Mouse (Mus musculus) forebrain, embryonic 15.5 days (tissue): ENCODE measurements at regions not wholly inside any gene's neighbourhood (a gene's known extent, or its start where the extent isn't known, plus 50 kb on each side); places are given as distances from the start of the nearest gene placed in this dataset.

Source experiments
- ATAC-seq: fragments of 200-750 bp; cut with Nextera tagmentation; replicated peaks from 2 replicates; pipeline ENCODE4 v1.8.0; 2017; ENCODE audit warnings: mild to moderate bottlenecking, moderate TSS enrichment, moderate library complexity
- H3K27ac ChIP-seq: fragments of 300-500 bp; sonication (generic); replicated peaks from 2 replicates; pipeline ENCODE4 v1.5.1; 2015; ENCODE audit warnings: mild to moderate bottlenecking, inconsistent platforms
- H3K27me3 ChIP-seq: fragments of 300-500 bp; sonication (generic); 2 replicates; pipeline ENCODE4 v1.6.1; 2015; ENCODE audit warnings: inconsistent platforms
- H3K36me3 ChIP-seq: fragments of 300-500 bp; sonication (generic); 2 replicates; pipeline ENCODE4 v1.6.1; 2015; ENCODE audit warnings: mild to moderate bottlenecking, inconsistent platforms
- H3K4me1 ChIP-seq: fragments of 300-500 bp; sonication (generic); 2 replicates; pipeline ENCODE4 v1.6.1; 2015; ENCODE audit warnings: inconsistent platforms
- H3K4me2 ChIP-seq: fragments of 300-500 bp; sonication (generic); replicated peaks from 2 replicates; pipeline ENCODE4 v1.6.1; 2015; ENCODE audit warnings: mild to moderate bottlenecking, inconsistent platforms
- H3K4me3 ChIP-seq: fragments of 300-500 bp; sonication (generic); 2 replicates; pipeline ENCODE4 v1.5.1; 2015; ENCODE audit warnings: mild to moderate bottlenecking, inconsistent platforms
- H3K9ac ChIP-seq: fragments of 300-500 bp; sonication (generic); replicated peaks from 2 replicates; pipeline ENCODE4 v1.6.1; 2015; ENCODE audit warnings: mild to moderate bottlenecking, inconsistent platforms
- H3K9me3 ChIP-seq: fragments of 300-500 bp; sonication (generic); 2 replicates; pipeline ENCODE4 v1.6.1; 2016; ENCODE audit warnings: inconsistent platforms
- WGBS: fragments of 180-500 bp; shearing (Covaris S2); methylation state at CpG from one replicate; pipeline ENCODE4 v1.1.7; 2015; ENCODE audit warnings: mixed read lengths; 5-methylcytosine and 5-hydroxymethylcytosine counted together

DNA sequence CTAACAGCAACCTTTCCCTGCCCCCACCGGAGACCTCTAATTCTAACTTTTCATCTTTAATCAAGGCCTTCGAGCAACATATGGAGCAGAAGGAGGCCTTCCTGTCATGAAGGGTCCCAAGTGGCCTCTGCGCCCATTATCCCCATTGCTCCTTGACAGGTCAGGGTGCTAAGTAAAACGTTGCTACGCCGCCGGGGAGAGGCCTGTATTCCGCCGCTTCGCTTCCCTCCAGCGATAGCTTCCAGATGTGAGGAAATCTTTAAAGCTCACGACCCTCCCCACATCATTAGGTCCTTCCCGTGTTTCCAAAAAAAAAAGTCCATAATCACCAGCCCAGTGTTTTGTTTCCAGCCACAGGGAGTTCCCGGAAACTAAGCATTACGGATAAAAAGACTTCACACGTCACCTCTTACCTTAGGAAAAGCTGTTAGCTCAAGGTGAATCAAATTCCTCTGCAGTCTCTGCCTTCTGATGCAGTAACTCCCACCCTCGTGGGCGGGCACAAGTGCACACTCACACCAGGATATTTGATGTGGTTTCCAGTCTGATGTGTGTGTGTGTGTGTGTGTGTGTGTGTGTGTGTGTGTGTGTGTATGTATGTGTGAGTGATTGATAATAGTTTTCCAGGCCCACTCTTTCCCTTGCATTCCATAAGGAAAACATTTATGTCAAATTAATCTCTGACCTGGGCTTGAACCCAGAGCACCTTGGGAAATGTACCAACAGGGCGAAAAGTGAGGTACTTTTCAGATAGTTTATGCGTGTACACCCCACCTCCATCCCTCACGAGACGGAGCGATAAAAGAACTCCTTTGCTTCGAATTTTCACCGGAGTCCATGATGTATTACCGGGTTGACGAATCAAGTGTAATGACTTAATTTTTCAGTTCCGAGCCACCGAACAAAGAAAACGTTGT lies 107.5 kb downstream of the Gm45692 start:
- 70% methylated on average over 30 of the region's 30 CpGs for WGBS
- no peak overlapping the region for H3K9ac ChIP-seq
- no peaks in the 10 kb centered on the region for H3K36me3 ChIP-seq
- H3K27me3 ChIP-seq, result no peaks in the 10 kb centered on the region
- no peak for ATAC-seq
- H3K27ac ChIP-seq, result no peak overlapping the region
- no peaks in the 10 kb centered on the region for H3K9me3 ChIP-seq
- no peak overlapping the region for H3K4me2 ChIP-seq
- H3K4me1 ChIP-seq, result no peaks in the 10 kb centered on the region
- H3K4me3 ChIP-seq, result no peak overlapping the region

DNA sequence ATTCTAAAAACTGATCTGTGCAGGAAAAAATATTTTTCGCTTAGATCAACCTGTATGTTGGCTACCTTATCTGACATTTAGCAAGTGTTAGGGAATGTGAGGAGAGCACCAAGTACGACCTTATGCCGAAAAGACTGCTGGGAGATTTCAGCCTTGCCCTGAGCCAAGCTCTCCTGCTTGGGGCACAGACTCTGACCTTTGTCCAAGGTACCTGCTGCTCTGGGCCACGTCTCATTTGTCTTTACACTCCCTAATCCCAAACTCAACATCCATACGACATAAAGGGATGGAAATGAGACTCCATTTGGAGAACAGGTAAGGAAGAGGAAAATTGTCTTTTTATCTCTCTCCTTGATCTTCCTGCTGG lies 108.2 kb downstream of the Gm45692 start:
- no peak for ATAC-seq
- no peaks in the 10 kb centered on the region for H3K36me3 ChIP-seq
- no peak overlapping the region for H3K27ac ChIP-seq
- WGBS, result 67% methylated on average over 5 of the region's 5 CpGs
- H3K4me2 ChIP-seq, result no peak overlapping the region
- no peaks in the 10 kb centered on the region for H3K9me3 ChIP-seq
- H3K4me3 ChIP-seq, result no peak overlapping the region
- H3K27me3 ChIP-seq, result no peaks in the 10 kb centered on the region
- H3K4me1 ChIP-seq, result no peaks in the 10 kb centered on the region
- H3K9ac ChIP-seq, result no peak overlapping the region

DNA sequence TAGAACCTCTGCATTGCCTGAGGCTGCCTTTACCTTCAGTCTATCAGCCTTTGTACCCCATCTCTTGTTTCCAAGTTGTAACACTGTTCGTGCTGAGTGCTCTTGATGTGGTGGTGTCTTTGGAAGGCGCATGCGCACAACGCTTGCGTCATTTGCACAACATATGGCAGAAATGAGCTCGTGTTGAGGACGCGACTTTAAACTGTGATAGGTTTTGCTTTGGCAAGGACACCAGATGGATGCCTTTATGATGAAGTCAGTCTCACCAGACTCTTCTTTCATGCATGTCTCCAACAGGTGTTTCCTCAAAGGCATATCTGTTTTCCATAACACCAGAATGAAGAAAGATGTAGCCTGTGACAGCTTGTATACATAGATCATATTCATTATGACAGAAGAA lies 110.2 kb downstream of the Gm45692 start:
- no peaks in the 10 kb centered on the region for H3K27me3 ChIP-seq
- no peak overlapping the region for H3K9ac ChIP-seq
- no peak overlapping the region for H3K4me3 ChIP-seq
- no peak for ATAC-seq
- no peaks in the 10 kb centered on the region for H3K4me1 ChIP-seq
- H3K27ac ChIP-seq, result no peak overlapping the region
- WGBS, result 82% methylated on average over 8 of the region's 8 CpGs
- no peaks in the 10 kb centered on the region for H3K9me3 ChIP-seq
- no peak overlapping the region for H3K4me2 ChIP-seq
- no peaks in the 10 kb centered on the region for H3K36me3 ChIP-seq

GRCm38 (mm10) chr8:26239075-26239474 lies 119.7 kb downstream of the Gm45692 start:
- Histone ChIP-seq H3K9ac (no peak overlapping the region), H3K36me3 (no peaks in the 10 kb centered on the region), H3K9me3 (no peaks in the 10 kb centered on the region), H3K4me2 (no peak overlapping the region), H3K4me1 (peaks cover 4% of the 10 kb centered on the region), H3K4me3 (no peak overlapping the region), H3K27me3 (no peaks in the 10 kb centered on the region), H3K27ac (no peak overlapping the region)
- 76% methylated on average over 2 of the region's 2 CpGs for WGBS
- ATAC-seq, result no peak

- Histone ChIP-seq H3K27ac (no peak overlapping the region), H3K9me3 (no peaks in the 10 kb centered on the region), H3K27me3 (no peaks in the 10 kb centered on the region), H3K4me3 (no peak overlapping the region), H3K4me1 (peaks cover 9% of the 10 kb centered on the region), H3K36me3 (no peaks in the 10 kb centered on the region), H3K4me2 (no peak overlapping the region), H3K9ac (no peak overlapping the region)
- ATAC-seq, result no peak
- WGBS, result 82% methylated on average over 4 of the region's 4 CpGs
Measured at GRCm38 (mm10) chr8:26239604-26240003, 120.3 kb downstream of the Gm45692 start.

DNA sequence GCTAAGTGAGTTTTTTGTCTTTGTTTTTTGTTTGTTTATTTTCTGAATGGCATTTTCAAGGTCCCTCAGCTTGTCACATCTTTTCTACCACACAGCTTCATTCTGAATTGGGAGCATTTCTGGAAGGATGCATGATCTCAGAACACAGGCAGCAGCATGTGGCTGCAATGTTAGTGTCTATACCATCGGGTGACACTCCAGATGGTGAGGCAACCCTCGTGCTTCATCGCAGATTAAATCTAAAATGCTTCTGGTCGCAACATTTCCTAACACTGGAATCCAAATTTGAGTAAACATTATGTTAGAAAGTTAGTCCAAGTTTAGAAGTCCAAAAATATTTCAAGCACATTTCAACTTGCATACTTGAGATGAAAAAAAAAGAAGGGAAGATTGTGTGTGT lies 124.4 kb downstream of the Gm45692 start:
- no peaks in the 10 kb centered on the region for H3K27me3 ChIP-seq
- no peak overlapping the region for H3K4me3 ChIP-seq
- WGBS, result 56% methylated on average over 4 of the region's 4 CpGs
- H3K9ac ChIP-seq, result no peak overlapping the region
- H3K27ac ChIP-seq, result no peak overlapping the region
- H3K4me2 ChIP-seq, result no peak overlapping the region
- peaks cover 12% of the 10 kb centered on the region for H3K4me1 ChIP-seq
- H3K36me3 ChIP-seq, result no peaks in the 10 kb centered on the region
- H3K9me3 ChIP-seq, result no peaks in the 10 kb centered on the region
- ATAC-seq, result peak; percentile 67; the same call in 1 of the 2 replicates

GRCm38 (mm10) chr8:26244308-26244707 lies 125.0 kb downstream of the Gm45692 start:
- H3K9ac ChIP-seq, result no peak overlapping the region
- 61% methylated on average over 5 of the region's 5 CpGs for WGBS

DNA sequence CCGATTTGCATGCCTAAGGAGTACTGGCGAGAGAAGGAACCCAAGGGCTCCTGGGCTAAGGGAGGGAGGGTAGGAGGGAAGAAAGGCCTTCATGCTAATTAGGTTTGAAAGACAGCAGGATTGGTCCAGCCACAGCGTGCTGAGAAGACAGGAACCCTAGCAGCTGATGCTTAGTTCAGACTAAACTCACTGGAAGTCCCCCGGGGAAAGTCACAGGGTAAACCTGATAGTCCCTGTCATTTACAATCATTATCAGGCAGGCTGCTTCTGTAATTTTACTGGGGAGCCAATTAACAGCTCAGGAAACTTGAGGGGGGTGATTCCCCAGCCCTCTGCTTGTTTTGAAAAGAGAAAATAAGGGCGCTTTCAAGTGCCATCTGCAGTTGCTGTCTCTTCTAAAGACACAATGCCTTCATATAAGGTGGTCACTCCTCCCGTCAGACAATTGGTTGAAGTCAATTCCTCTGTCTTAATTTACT lies 135.9 kb downstream of the Gm45692 start:
- 0 out of 2 replicates have a peak, but pooled peaks cover 8% of the 10 kb centered on the region for H3K9me3 ChIP-seq
- H3K4me2 ChIP-seq, result no peak overlapping the region
- H3K27me3 ChIP-seq, result no peaks in the 10 kb centered on the region
- H3K4me3 ChIP-seq, result no peak overlapping the region
- H3K27ac ChIP-seq, result peak overlapping the region; percentile 19; the same call in 1 of the 2 replicates
- H3K4me1 ChIP-seq, result peaks cover 9% of the 10 kb centered on the region
- H3K9ac ChIP-seq, result no peak overlapping the region
- WGBS, result 3% methylated on average over 6 of the region's 6 CpGs
- ATAC-seq, result peak; percentile 55
- H3K36me3 ChIP-seq, result no peaks in the 10 kb centered on the region

More at GRCm38 (mm10) chr8:26244308-26244707, 125.0 kb downstream of the Gm45692 start:
- Histone ChIP-seq H3K4me1 (peaks cover 12% of the 10 kb centered on the region), H3K27me3 (no peaks in the 10 kb centered on the region), H3K36me3 (no peaks in the 10 kb centered on the region), H3K27ac (no peak overlapping the region), H3K4me2 (no peak overlapping the region), H3K9me3 (no peaks in the 10 kb centered on the region), H3K4me3 (no peak overlapping the region)
- ATAC-seq, result peak; percentile 71

GRCm38 (mm10) chr8:26260294-26260693 lies 141.0 kb downstream of the Gm45692 start:
- no peak overlapping the region for H3K4me2 ChIP-seq
- peaks cover 15% of the 10 kb centered on the region for H3K4me1 ChIP-seq
- H3K9me3 ChIP-seq, result no peaks in the 10 kb centered on the region; the same call in 1 of the 2 replicates
- no peak for ATAC-seq
- no peak overlapping the region for H3K9ac ChIP-seq
- no peaks in the 10 kb centered on the region for H3K27me3 ChIP-seq
- no peak overlapping the region for H3K27ac ChIP-seq
- H3K36me3 ChIP-seq, result no peaks in the 10 kb centered on the region
- WGBS, result 58% methylated on average over 5 of the region's 5 CpGs
- H3K4me3 ChIP-seq, result no peak overlapping the region

GRCm38 (mm10) chr8:26262536-26262935 lies 143.2 kb downstream of the Gm45692 start:
- no peaks in the 10 kb centered on the region for H3K27me3 ChIP-seq
- H3K9me3 ChIP-seq, result no peaks in the 10 kb centered on the region; the same call in 1 of the 2 replicates
- H3K36me3 ChIP-seq, result no peaks in the 10 kb centered on the region
- H3K27ac ChIP-seq, result no peak overlapping the region
- no peak overlapping the region for H3K4me2 ChIP-seq
- no peak overlapping the region for H3K4me3 ChIP-seq
- WGBS, result 95% methylated on average over 10 of the region's 10 CpGs
- H3K4me1 ChIP-seq, result peaks cover 33% of the 10 kb centered on the region
- H3K9ac ChIP-seq, result no peak overlapping the region
- ATAC-seq, result no peak

GRCm38 (mm10) chr8:26264869-26265321 lies 145.6 kb downstream of the Gm45692 start:
- no peak overlapping the region for H3K4me2 ChIP-seq
- H3K4me1 ChIP-seq, result peaks cover 54% of the 10 kb centered on the region
- 5% methylated on average over 11 of the region's 11 CpGs for WGBS
- peak; percentile 67 for ATAC-seq
- H3K36me3 ChIP-seq, result no peaks in the 10 kb centered on the region
- H3K4me3 ChIP-seq, result no peak overlapping the region
- H3K27me3 ChIP-seq, result no peaks in the 10 kb centered on the region
- peak overlapping the region; percentile 31 for H3K27ac ChIP-seq
- H3K9me3 ChIP-seq, result no peaks in the 10 kb centered on the region; the same call in 1 of the 2 replicates
- no peak overlapping the region for H3K9ac ChIP-seq

- peak; percentile 71 for ATAC-seq
Measured at GRCm38 (mm10) chr8:26265366-26265765, 146.0 kb downstream of the Gm45692 start.

More at GRCm38 (mm10) chr8:26265366-26265765, 146.0 kb downstream of the Gm45692 start:
- peak overlapping the region; percentile 31 for H3K27ac ChIP-seq
- H3K9ac ChIP-seq, result no peak overlapping the region
- H3K27me3 ChIP-seq, result no peaks in the 10 kb centered on the region
- H3K4me1 ChIP-seq, result peaks cover 54% of the 10 kb centered on the region
- no peak overlapping the region for H3K4me2 ChIP-seq
- no peaks in the 10 kb centered on the region for H3K36me3 ChIP-seq
- 6% methylated on average over 8 of the region's 8 CpGs for WGBS
- H3K9me3 ChIP-seq, result no peaks in the 10 kb centered on the region; the same call in 1 of the 2 replicates
- H3K4me3 ChIP-seq, result no peak overlapping the region
